Mouse (Mus musculus) cortical plate, adult 2 months (tissue): ENCODE measurements around the gene Dlgap3.

Experiments used
- CTCF ChIP-seq: fragments of 200-500 bp; IDR thresholded peaks from 2 replicates; pipeline ENCODE4 v1.5.1; 2011; ENCODE audit warnings: mild to moderate bottlenecking, control low read depth, low read length; ENCODE audit not compliant: insufficient read depth; ENCODE audit errors: extremely low read depth
- POLR2A ChIP-seq: fragments of 200-500 bp; IDR thresholded peaks from 2 replicates; pipeline ENCODE4 v1.6.1; 2011; ENCODE audit warnings: mild to moderate bottlenecking, low read length, control low read depth; ENCODE audit not compliant: insufficient read depth; ENCODE audit errors: extremely low read depth

DNA sequence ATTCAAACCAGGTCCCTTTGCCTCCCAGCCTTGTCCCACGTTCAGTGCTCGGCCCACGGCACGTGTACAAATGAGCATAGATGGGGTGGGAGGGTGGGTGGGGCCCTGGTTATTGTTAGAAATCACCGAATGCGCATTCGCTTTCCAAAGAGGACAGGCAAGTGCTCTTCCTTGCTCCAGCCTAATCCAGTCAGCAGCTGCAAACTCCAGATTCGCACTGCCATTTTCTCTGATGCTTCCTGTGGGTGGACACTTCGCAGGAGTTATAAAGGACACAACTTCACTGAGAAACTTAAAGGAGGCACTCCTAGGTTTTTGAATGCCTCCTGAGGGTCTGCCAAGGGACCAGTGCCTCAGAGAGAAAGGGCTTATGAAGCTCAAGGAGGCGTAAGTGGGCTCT is 68.3 kb downstream of the Dlgap3 start:
- no peak for TF ChIP-seq POLR2A
- TF ChIP-seq CTCF, result no peak
